In genomic region chr12:110797202-110797601, GRCm38 (mm10) we compare ENCODE assay signal across 21 mouse cellular contexts. TPM values are rescaled to one million over a fixed set of nuclear protein-coding genes. Genes with fewer than 3 reads are reported as not detected.
DNase-seq lines count a peak whose midpoint lies in the region; ATAC-seq and TF ChIP-seq lines count a peak whose summit lies in the region.
"Had no signal": no experiment of that assay in that cellular context is flagged by ENCODE, and none has a peak within 500 bp of the region (broad histone marks: within the 10 kb centered on the region; RNA-seq: fewer than 3 reads in every experiment).

No protein-coding gene starts in this region.

- WGBS in heart, postnatal 0 days: 88% methylated on average over 6 of the region's 6 CpGs
- WGBS in heart, adult 2 months: 77% methylated on average over 6 of the region's 6 CpGs
- WGBS in lung, postnatal 0 days: 94% methylated on average over 6 of the region's 6 CpGs

- no peak overlapping the region for H3K9ac ChIP-seq in heart, postnatal 0 days (replicated peaks; ENCODE audit: low read depth, low read length)
- H3K9ac ChIP-seq in heart, adult 2 months (ENCODE audit: low read depth, low read length): no peak overlapping the region
- no peak overlapping the region for H3K9ac ChIP-seq in lung, postnatal 0 days (replicated peaks; ENCODE audit: low read depth)
- H3K9ac ChIP-seq: forebrain, embryonic 13.5 days; hindbrain, embryonic 14.5 days; limb, embryonic 13.5 days; lung, embryonic 15.5 days; midbrain, embryonic 12.5 days; neural tube, embryonic 13.5 days; stomach, embryonic 15.5 days had no signal

- TF ChIP-seq POLR2A in heart, adult 2 months (IDR thresholded peaks at IDR 0.05; ENCODE audit: insufficient read depth, low read depth, low read length): no peak

- no peak for TF ChIP-seq EP300 in heart, postnatal 0 days (IDR thresholded peaks at IDR 0.05; ENCODE audit: low read depth)
- no peak for TF ChIP-seq EP300 in heart, adult 2 months (IDR thresholded peaks at IDR 0.05; ENCODE audit: insufficient read depth, low read depth, low read length)
- no peak for TF ChIP-seq EP300 in lung, postnatal 0 days (IDR thresholded peaks at IDR 0.05)

- DNase-seq in heart, postnatal 0 days (ENCODE audit: low spot score): no peak
- no peak for DNase-seq in heart, adult 2 months
- no peak for DNase-seq in lung, postnatal 0 days (ENCODE audit: low spot score)
- DNase-seq in lung, postnatal 36 days: no peak
- no peak for DNase-seq in Patski (ENCODE audit: low read depth, low spot score)
- DNase-seq in cerebellum, postnatal 10 days: no peak
- DNase-seq: cerebellum, adult 18-20 months; cerebellum, postnatal 14 days; gastrocnemius, postnatal 25 days; retina, postnatal 1 day; right cerebral cortex, postnatal 14 days had no signal

- in situ Hi-C loops in Patski (cut with MboI; ENCODE audit: low pct_unique_long_range_greater_than_20kb): no loop called here

- H3K4me2 ChIP-seq in heart, postnatal 0 days (ENCODE audit: low read depth, low read length): no peak overlapping the region
- H3K4me2 ChIP-seq in lung, postnatal 0 days (replicated peaks; ENCODE audit: low read depth, low read length): no peak overlapping the region
- H3K4me2 ChIP-seq: forebrain, embryonic 13.5 days; hindbrain, embryonic 14.5 days; limb, embryonic 13.5 days; liver, embryonic 11.5 days; lung, embryonic 15.5 days; midbrain, embryonic 12.5 days; neural tube, embryonic 13.5 days; stomach, embryonic 15.5 days had no signal

- no peak for TF ChIP-seq CTCF in heart, postnatal 0 days (IDR thresholded peaks at IDR 0.05; ENCODE audit: low read depth)
- no peak for TF ChIP-seq CTCF in heart, adult 2 months (IDR thresholded peaks at IDR 0.05)
- no peak for TF ChIP-seq CTCF in lung, postnatal 0 days (IDR thresholded peaks at IDR 0.05)
- TF ChIP-seq CTCF in Patski (IDR thresholded peaks at IDR 0.05): no peak

- H3K4me1 ChIP-seq in heart, postnatal 0 days (ENCODE audit: control insufficient read depth, insufficient read depth): peaks cover 17% of the 10 kb centered on the region; the same call in 1 of the 2 replicates
- peaks cover 6% of the 10 kb centered on the region for H3K4me1 ChIP-seq in heart, adult 2 months (ENCODE audit: control insufficient read depth, insufficient read depth, low read length)
- peaks cover 6% of the 10 kb centered on the region; the same call in 1 of the 2 replicates for H3K4me1 ChIP-seq in lung, postnatal 0 days (ENCODE audit: insufficient read depth, low read depth, low read length)
- H3K4me1 ChIP-seq: limb, embryonic 13.5 days; midbrain, embryonic 12.5 days; stomach, embryonic 15.5 days had no signal

- peak overlapping the region; percentile 57; the same call in 1 of the 2 replicates for H3K27ac ChIP-seq in heart, postnatal 0 days (ENCODE audit: low read depth)
- H3K27ac ChIP-seq in heart, adult 2 months: no peak overlapping the region
- H3K27ac ChIP-seq in lung, postnatal 0 days (ENCODE audit: low read length): peak overlapping the region; percentile 14; the same call in 1 of the 2 replicates
- H3K27ac ChIP-seq: forebrain, embryonic 13.5 days; hindbrain, embryonic 14.5 days; limb, embryonic 13.5 days; lung, embryonic 15.5 days; midbrain, embryonic 12.5 days; stomach, embryonic 15.5 days had no signal

- H3K79me2 ChIP-seq in heart, adult 2 months (replicated peaks; ENCODE audit: control insufficient read depth, insufficient read depth, low read length): no peaks in the 10 kb centered on the region; the same call in 1 of the 2 replicates

- H3K9me3 ChIP-seq in heart, postnatal 0 days (replicated peaks; ENCODE audit: control insufficient read depth, low read length): no peaks in the 10 kb centered on the region
- H3K9me3 ChIP-seq in lung, postnatal 0 days (ENCODE audit: low read length): no peaks in the 10 kb centered on the region
- H3K9me3 ChIP-seq: forebrain, embryonic 13.5 days; limb, embryonic 13.5 days; lung, embryonic 15.5 days; megakaryocyte, embryonic 14.5 days; midbrain, embryonic 12.5 days; neural tube, embryonic 13.5 days; stomach, embryonic 15.5 days had no signal

- H3K27me3 ChIP-seq in heart, postnatal 0 days (ENCODE audit: control insufficient read depth, insufficient read depth, low read length): no peaks in the 10 kb centered on the region
- no peaks in the 10 kb centered on the region for H3K27me3 ChIP-seq in heart, adult 2 months (ENCODE audit: control insufficient read depth, insufficient read depth, low read length)
- H3K27me3 ChIP-seq in lung, postnatal 0 days (replicated peaks; ENCODE audit: insufficient read depth, low read length): no peaks in the 10 kb centered on the region
- H3K27me3 ChIP-seq in Patski: no peaks in the 10 kb centered on the region
- H3K27me3 ChIP-seq: forebrain, embryonic 13.5 days; limb, embryonic 13.5 days; lung, embryonic 15.5 days; megakaryocyte, embryonic 14.5 days; midbrain, embryonic 12.5 days; neural tube, embryonic 13.5 days; stomach, embryonic 15.5 days had no signal

- no peak for ATAC-seq in heart, postnatal 0 days (ENCODE audit: insufficient read depth, low read depth)
- ATAC-seq in lung, postnatal 0 days: no peak
- peak; percentile 3 for ATAC-seq in Patski
- ATAC-seq: forebrain, embryonic 13.5 days had no signal

- CTCF ChIA-PET in Patski (lab: Charles Lee): interaction anchor here (0.8 to 1.0 kb wide), 2 partner anchors 10 to 41 kb away, joined by 3 to 4 read pairs; no protein-coding TSS in a partner anchor

- POLR2A ChIA-PET in Patski (lab: Charles Lee): interaction anchor here (0.5 to 1.4 kb wide), 3 partner anchors 12 to 63 kb away, joined by 3 to 7 read pairs (median 4); partner anchors contain the start of gene Wdr20

- H3K36me3 ChIP-seq in heart, postnatal 0 days (replicated peaks; ENCODE audit: control insufficient read depth, insufficient read depth, low read length): peaks cover 14% of the 10 kb centered on the region; the same call in 1 of the 2 replicates
- no peaks in the 10 kb centered on the region for H3K36me3 ChIP-seq in heart, adult 2 months (ENCODE audit: control insufficient read depth, insufficient read depth, low read length)
- H3K36me3 ChIP-seq in lung, postnatal 0 days (ENCODE audit: insufficient read depth, low read length): no peaks in the 10 kb centered on the region
- H3K36me3 ChIP-seq: lung, embryonic 15.5 days; stomach, embryonic 15.5 days had no signal

- intact Hi-C loops in heart, adult 2 months (cut with DNase I): no loop called here

- H3K4me3 ChIP-seq in heart, postnatal 0 days (ENCODE audit: low read depth, low read length): no peak overlapping the region
- H3K4me3 ChIP-seq in heart, adult 2 months: no peak overlapping the region
- H3K4me3 ChIP-seq in lung, postnatal 0 days (ENCODE audit: low read depth, low read length): no peak overlapping the region
- H3K4me3 ChIP-seq: forebrain, embryonic 13.5 days; left cerebral cortex, adult 2 months; limb, embryonic 13.5 days; lung, embryonic 15.5 days; megakaryocyte, embryonic 14.5 days; midbrain, embryonic 12.5 days; neural tube, embryonic 13.5 days; stomach, embryonic 15.5 days had no signal

RNA-seq across cellular contexts. Expression of gene Mok, which starts 43.5 kb away (rescaled TPM):
- 3.1 and 7.4 TPM in 2 replicates for total RNA-seq in heart, postnatal 0 days (2014; rRNA removed; ENCODE audit: low replicate concordance)
- 2.2 and 2.3 TPM in 2 replicates for polyA plus RNA-seq in heart, postnatal 0 days (2015; fragmentation: Nextera tagmentation; extraction: Ambion mirVana)
- under 1 TPM; 0.36 to 0.86 TPM for total RNA-seq in heart, adult 2 months (2021)
- 0.82 and 1.1 TPM in 2 replicates for polyA plus RNA-seq in heart, adult 2 months (2012; rRNA removed)
- 11.1 and 11.9 TPM in 2 replicates for polyA plus RNA-seq in lung, postnatal 0 days (2015; fragmentation: Nextera tagmentation; extraction: Ambion mirVana)
- polyA plus RNA-seq in Patski (2021): 16.2 TPM
- total RNA-seq: gastrocnemius, postnatal 25 days had no signal

RNA-seq across cellular contexts. Expression of gene Zfp839, which starts 52.9 kb away (rescaled TPM):
- 4.1 and 6.3 TPM in 2 replicates for total RNA-seq in heart, postnatal 0 days (2014; rRNA removed; ENCODE audit: low replicate concordance)
- 2.6 and 3.2 TPM in 2 replicates for polyA plus RNA-seq in heart, postnatal 0 days (2015; fragmentation: Nextera tagmentation; extraction: Ambion mirVana)
- 10 to 100 TPM in 1 of 2 experiments, 1 to 10 TPM in 1; 9.1 to 10.3 TPM for total RNA-seq in heart, adult 2 months (2021)
- polyA plus RNA-seq in heart, adult 2 months (2012; rRNA removed): 4.8 and 8.2 TPM in 2 replicates
- polyA plus RNA-seq in lung, postnatal 0 days (2015; fragmentation: Nextera tagmentation; extraction: Ambion mirVana): 2.4 and 3.3 TPM in 2 replicates
- 7.6 TPM for polyA plus RNA-seq in Patski (2021)

RNA-seq across cellular contexts. Expression of gene Wdr20, which starts 59.5 kb away (rescaled TPM):
- total RNA-seq in heart, postnatal 0 days (2014; rRNA removed; ENCODE audit: low replicate concordance): 36.9 and 45.8 TPM in 2 replicates
- 10.7 and 12.1 TPM in 2 replicates for polyA plus RNA-seq in heart, postnatal 0 days (2015; fragmentation: Nextera tagmentation; extraction: Ambion mirVana)
- 10 to 100 TPM; 28.6 to 30.9 TPM for total RNA-seq in heart, adult 2 months (2021)
- polyA plus RNA-seq in heart, adult 2 months (2012; rRNA removed): 14.5 and 20.1 TPM in 2 replicates
- polyA plus RNA-seq in lung, postnatal 0 days (2015; fragmentation: Nextera tagmentation; extraction: Ambion mirVana): 12.5 and 15.6 TPM in 2 replicates
- 30.2 TPM for polyA plus RNA-seq in Patski (2021)
